Mouse (Mus musculus): ENCODE results near the gene Nfe2l1. TPM values are rescaled to one million over a fixed set of nuclear protein-coding genes. Genes with fewer than 3 reads are reported as not detected.
A peak's percentile ranks its signal among the peaks of the same experiment; 100 is the strongest.

Gene Nfe2l1
- polyA plus RNA-seq, 1 experiment from 2014 or later, result 81.8 TPM

DNA sequence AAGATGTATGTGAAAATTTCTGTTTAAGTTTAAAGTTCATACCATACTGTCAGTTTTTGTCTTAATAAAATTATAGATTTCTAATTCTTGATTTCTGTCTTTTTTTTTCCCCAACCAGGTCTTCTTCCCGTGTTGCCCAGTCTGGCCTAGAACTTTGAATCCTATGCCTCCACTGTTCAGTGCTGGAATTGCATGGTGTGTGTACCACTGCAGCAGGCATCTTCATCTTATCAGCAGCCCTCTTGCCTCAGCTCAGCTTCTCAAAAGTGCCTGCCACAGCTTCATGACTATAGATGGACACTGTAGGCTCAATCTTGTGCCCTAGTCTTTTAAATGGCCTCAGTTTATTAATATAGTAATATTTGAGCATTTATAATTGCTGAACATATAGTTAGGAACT, 21.7 kb downstream of the Nfe2l1 start:
- no peak for ATAC-seq
- Histone ChIP-seq H3K9ac (ENCODE audit: low read depth, low read length) (no peak overlapping the region), H3K27ac (ENCODE audit: low read length) (no peak overlapping the region), H3K4me2 (ENCODE audit: low read length) (no peak overlapping the region), H3K27me3 (ENCODE audit: control insufficient read depth, insufficient read depth, low read depth, low read length) (no peaks in the 10 kb centered on the region), H3K9me3 (replicated peaks; ENCODE audit: control insufficient read depth, low read length, poor library complexity, severe bottlenecking) (no peaks in the 10 kb centered on the region), H3K36me3 (ENCODE audit: control insufficient read depth, insufficient read depth, low read length) (peaks cover 35% of the 10 kb centered on the region), H3K4me3 (ENCODE audit: low read depth, low read length) (no peak overlapping the region), H3K4me1 (ENCODE audit: control insufficient read depth, insufficient read depth, low read length) (no peaks in the 10 kb centered on the region)
- 42% methylated on average over 1 of the region's 1 CpGs for WGBS

DNA sequence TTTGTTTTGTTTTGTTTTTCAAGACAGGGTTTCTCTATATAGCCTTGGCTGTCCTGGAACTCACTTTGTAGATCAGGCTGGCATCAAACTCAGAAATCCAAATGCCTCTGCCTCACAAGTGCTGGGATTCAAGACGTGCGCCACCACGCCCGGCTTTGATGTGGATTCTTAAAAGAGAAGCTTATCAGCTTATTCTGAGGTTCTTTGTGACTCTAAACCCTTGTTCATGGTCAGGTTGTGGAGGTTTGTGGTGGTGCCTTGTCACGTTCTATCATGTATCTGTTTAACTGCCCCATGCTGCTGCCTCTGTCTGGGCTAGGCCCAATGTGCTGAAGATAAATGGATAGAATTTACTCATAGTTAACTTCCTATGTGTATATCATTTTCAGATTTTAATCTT, 24.2 kb downstream of the Nfe2l1 start:
- H3K9ac ChIP-seq (ENCODE audit: low read depth, low read length), result no peak overlapping the region
- H3K27ac ChIP-seq (ENCODE audit: low read length), result no peak overlapping the region
- 93% methylated on average over 5 of the region's 5 CpGs for WGBS
- H3K4me2 ChIP-seq (ENCODE audit: low read length), result no peak overlapping the region
- no peak overlapping the region for H3K4me3 ChIP-seq (ENCODE audit: low read depth, low read length)
- ATAC-seq, result no peak
- no peaks in the 10 kb centered on the region for H3K9me3 ChIP-seq (replicated peaks; ENCODE audit: control insufficient read depth, low read length, poor library complexity, severe bottlenecking)
- H3K4me1 ChIP-seq (ENCODE audit: control insufficient read depth, insufficient read depth, low read length), result no peaks in the 10 kb centered on the region
- peaks cover 33% of the 10 kb centered on the region for H3K36me3 ChIP-seq (ENCODE audit: control insufficient read depth, insufficient read depth, low read length)
- no peaks in the 10 kb centered on the region for H3K27me3 ChIP-seq (ENCODE audit: control insufficient read depth, insufficient read depth, low read depth, low read length)

DNA sequence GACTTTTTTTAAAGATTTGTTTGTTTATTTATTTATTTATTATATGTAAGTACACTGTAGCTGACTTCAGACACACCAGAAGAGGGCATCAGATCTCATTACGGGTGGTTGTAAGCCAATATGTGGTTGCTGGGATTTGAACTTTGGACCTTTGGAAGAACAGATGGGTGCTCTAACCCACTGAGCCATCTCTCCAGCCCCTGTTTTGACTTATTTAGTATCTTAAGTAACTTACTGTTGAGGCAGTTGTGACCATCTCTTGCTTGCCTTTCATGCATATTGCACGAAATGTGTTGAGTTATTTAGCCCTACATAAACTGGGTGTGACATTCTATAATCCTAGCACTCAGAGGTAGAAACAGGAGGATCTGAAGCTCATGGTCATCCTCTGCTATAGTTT, 30.3 kb downstream of the Nfe2l1 start:
- Histone ChIP-seq H3K27me3 (ENCODE audit: control insufficient read depth, insufficient read depth, low read depth, low read length) (no peaks in the 10 kb centered on the region), H3K9ac (ENCODE audit: low read depth, low read length) (no peak overlapping the region), H3K36me3 (ENCODE audit: control insufficient read depth, insufficient read depth, low read length) (peaks cover 18% of the 10 kb centered on the region), H3K4me3 (ENCODE audit: low read depth, low read length) (no peak overlapping the region), H3K27ac (ENCODE audit: low read length) (no peak overlapping the region), H3K9me3 (replicated peaks; ENCODE audit: control insufficient read depth, low read length, poor library complexity, severe bottlenecking) (no peaks in the 10 kb centered on the region), H3K4me2 (ENCODE audit: low read length) (no peak overlapping the region), H3K4me1 (ENCODE audit: control insufficient read depth, insufficient read depth, low read length) (no peaks in the 10 kb centered on the region)
- ATAC-seq, result no peak
- 93% methylated on average over 2 of the region's 2 CpGs for whole genome bisulfite sequencing

DNA sequence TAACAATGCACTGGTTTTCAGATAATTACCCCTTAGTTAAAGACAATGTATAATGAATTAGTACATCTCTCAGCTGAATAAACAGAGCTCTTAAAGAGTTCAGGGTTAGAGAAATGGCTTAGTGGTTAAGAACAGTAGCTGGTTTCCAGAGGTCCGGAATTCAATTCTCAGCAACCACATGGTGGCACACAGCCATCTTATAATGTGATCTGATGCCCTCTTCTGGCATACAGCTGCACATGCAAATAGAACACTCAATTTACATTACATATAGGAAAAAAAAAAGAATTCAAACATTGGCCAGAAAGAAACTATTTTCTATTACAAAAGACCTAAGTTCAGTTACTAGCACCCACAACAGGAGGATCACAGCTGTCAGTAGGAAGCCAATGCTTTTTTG, 33.2 kb downstream of the Nfe2l1 start:
- Histone ChIP-seq H3K27ac (ENCODE audit: low read length) (no peak overlapping the region), H3K27me3 (ENCODE audit: control insufficient read depth, insufficient read depth, low read depth, low read length) (no peaks in the 10 kb centered on the region), H3K4me2 (ENCODE audit: low read length) (no peak overlapping the region), H3K9me3 (replicated peaks; ENCODE audit: control insufficient read depth, low read length, poor library complexity, severe bottlenecking) (no peaks in the 10 kb centered on the region), H3K4me1 (ENCODE audit: control insufficient read depth, insufficient read depth, low read length) (peaks cover 20% of the 10 kb centered on the region), H3K36me3 (ENCODE audit: control insufficient read depth, insufficient read depth, low read length) (peaks cover 13% of the 10 kb centered on the region; the same call in 1 of the 2 replicates), H3K4me3 (ENCODE audit: low read depth, low read length) (no peak overlapping the region), H3K9ac (ENCODE audit: low read depth, low read length) (no peak overlapping the region)
- 67% methylated on average over 1 of the region's 1 CpGs for WGBS
- no peak for ATAC-seq

DNA sequence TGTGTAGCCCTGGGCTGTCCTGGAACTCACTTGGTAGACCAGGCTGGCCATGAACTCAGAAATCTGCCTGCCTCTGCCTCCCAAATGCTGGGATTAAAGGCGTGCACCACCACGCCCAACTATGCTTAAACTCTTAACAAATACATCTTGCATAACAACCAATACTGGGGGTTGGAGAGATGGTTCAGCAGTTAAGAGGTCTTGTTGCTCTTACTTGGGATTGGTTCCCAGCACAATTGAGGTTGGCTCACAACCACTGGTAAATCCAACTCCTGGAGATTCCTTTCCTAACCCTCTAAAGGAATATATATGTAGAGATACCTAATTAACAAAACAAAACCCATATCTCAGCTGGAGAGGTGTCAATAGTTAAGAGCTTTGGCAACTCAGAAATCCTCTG, 33.7 kb downstream of the Nfe2l1 start:
- H3K27ac ChIP-seq (ENCODE audit: low read length), result no peak overlapping the region
- no peaks in the 10 kb centered on the region for H3K9me3 ChIP-seq (replicated peaks; ENCODE audit: control insufficient read depth, low read length, poor library complexity, severe bottlenecking)
- no peak overlapping the region for H3K9ac ChIP-seq (ENCODE audit: low read depth, low read length)
- H3K4me2 ChIP-seq (ENCODE audit: low read length), result no peak overlapping the region
- H3K36me3 ChIP-seq (ENCODE audit: control insufficient read depth, insufficient read depth, low read length), result peaks cover 9% of the 10 kb centered on the region; the same call in 1 of the 2 replicates
- H3K4me1 ChIP-seq (ENCODE audit: control insufficient read depth, insufficient read depth, low read length), result peaks cover 23% of the 10 kb centered on the region
- H3K27me3 ChIP-seq (ENCODE audit: control insufficient read depth, insufficient read depth, low read depth, low read length), result no peaks in the 10 kb centered on the region
- no peak overlapping the region for H3K4me3 ChIP-seq (ENCODE audit: low read depth, low read length)
- no peak for ATAC-seq
- 100% methylated on average over 2 of the region's 2 CpGs for WGBS

DNA sequence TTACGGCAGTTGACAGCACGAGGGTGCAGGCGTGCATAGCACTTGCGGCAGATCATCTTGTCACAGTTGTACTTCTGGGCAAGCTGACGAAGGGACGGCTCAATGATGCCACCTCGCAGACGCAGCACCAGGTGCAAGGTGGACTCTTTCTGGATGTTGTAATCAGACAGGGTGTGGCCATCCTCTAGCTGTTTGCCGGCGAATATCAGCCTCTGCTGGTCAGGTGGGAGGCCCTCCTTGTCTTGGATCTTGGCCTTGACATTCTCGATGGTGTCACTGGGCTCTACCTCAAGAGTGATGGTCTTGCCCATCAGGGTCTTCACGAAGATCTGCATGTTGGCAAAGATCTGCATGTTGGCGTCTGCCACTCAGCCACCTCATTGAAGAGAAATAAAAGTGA, 34.3 kb downstream of the Nfe2l1 start:
- Histone ChIP-seq H3K27me3 (ENCODE audit: control insufficient read depth, insufficient read depth, low read depth, low read length) (no peaks in the 10 kb centered on the region), H3K36me3 (ENCODE audit: control insufficient read depth, insufficient read depth, low read length) (peaks cover 6% of the 10 kb centered on the region; the same call in 1 of the 2 replicates), H3K9me3 (replicated peaks; ENCODE audit: control insufficient read depth, low read length, poor library complexity, severe bottlenecking) (no peaks in the 10 kb centered on the region), H3K4me3 (ENCODE audit: low read depth, low read length) (no peak overlapping the region), H3K4me2 (ENCODE audit: low read length) (no peak overlapping the region), H3K9ac (ENCODE audit: low read depth, low read length) (no peak overlapping the region), H3K4me1 (ENCODE audit: control insufficient read depth, insufficient read depth, low read length) (peaks cover 29% of the 10 kb centered on the region), H3K27ac (ENCODE audit: low read length) (no peak overlapping the region)
- ATAC-seq, result no peak
- 98% methylated on average over 13 of the region's 13 CpGs for WGBS

DNA sequence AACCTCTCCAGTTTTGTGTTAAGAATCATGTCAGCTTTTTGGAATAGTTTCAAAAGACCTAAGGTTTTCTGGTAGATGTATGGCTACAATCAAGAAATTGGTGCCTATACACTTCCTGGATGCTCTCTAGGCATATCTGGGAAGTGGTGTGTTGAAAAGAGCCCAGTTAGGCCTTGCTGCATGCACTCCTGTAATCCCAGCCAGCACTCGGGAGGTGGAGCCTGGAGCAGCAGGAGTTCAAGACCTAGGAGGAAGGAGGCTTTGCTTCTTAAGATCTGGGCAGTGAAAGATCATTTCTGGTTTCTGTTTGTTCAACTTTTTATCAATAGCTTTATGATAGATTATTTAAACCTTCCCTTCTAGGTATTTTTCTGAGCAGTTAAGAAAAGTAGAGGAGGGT, 39.1 kb downstream of the Nfe2l1 start:
- Histone ChIP-seq H3K27ac (ENCODE audit: low read length) (no peak overlapping the region), H3K9me3 (replicated peaks; ENCODE audit: control insufficient read depth, low read length, poor library complexity, severe bottlenecking) (no peaks in the 10 kb centered on the region), H3K4me3 (ENCODE audit: low read depth, low read length) (no peak overlapping the region), H3K27me3 (ENCODE audit: control insufficient read depth, insufficient read depth, low read depth, low read length) (no peaks in the 10 kb centered on the region), H3K4me1 (ENCODE audit: control insufficient read depth, insufficient read depth, low read length) (peaks cover 37% of the 10 kb centered on the region), H3K4me2 (ENCODE audit: low read length) (peak overlapping the region; percentile 94), H3K9ac (ENCODE audit: low read depth, low read length) (no peak overlapping the region), H3K36me3 (ENCODE audit: control insufficient read depth, insufficient read depth, low read length) (peaks cover 4% of the 10 kb centered on the region; the same call in 1 of the 2 replicates)
- ATAC-seq, result no peak
- 4% methylated on average over 1 of the region's 1 CpGs for WGBS

DNA sequence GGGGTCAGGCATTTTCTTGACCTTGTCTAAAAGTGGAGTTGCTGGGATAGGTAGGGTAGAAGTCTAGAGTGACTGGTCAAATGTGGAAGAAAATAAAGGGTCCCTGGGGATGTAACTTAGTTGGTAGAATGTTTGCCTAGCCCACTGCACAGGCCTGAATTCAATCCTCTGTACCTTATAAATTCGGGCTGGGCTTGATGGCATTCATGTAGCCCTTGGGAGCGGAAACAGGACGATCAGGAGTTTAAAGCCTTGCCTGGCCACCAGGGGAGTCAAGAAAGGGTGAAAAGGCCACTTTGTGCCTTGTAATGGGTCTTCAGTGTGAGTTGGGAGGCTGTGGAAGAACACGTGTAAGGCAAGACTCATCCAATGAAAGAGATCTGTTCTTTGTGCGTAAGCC, 39.8 kb downstream of the Nfe2l1 start:
- Histone ChIP-seq H3K4me1 (ENCODE audit: control insufficient read depth, insufficient read depth, low read length) (peaks cover 37% of the 10 kb centered on the region), H3K4me2 (ENCODE audit: low read length) (peak overlapping the region; percentile 94), H3K36me3 (ENCODE audit: control insufficient read depth, insufficient read depth, low read length) (no peaks in the 10 kb centered on the region), H3K9ac (ENCODE audit: low read depth, low read length) (peak overlapping the region; percentile 93), H3K27ac (ENCODE audit: low read length) (no peak overlapping the region), H3K9me3 (replicated peaks; ENCODE audit: control insufficient read depth, low read length, poor library complexity, severe bottlenecking) (no peaks in the 10 kb centered on the region), H3K4me3 (ENCODE audit: low read depth, low read length) (peak overlapping the region; percentile 98), H3K27me3 (ENCODE audit: control insufficient read depth, insufficient read depth, low read depth, low read length) (no peaks in the 10 kb centered on the region)
- no peak for ATAC-seq
- 4% methylated on average over 5 of the region's 5 CpGs for WGBS

DNA sequence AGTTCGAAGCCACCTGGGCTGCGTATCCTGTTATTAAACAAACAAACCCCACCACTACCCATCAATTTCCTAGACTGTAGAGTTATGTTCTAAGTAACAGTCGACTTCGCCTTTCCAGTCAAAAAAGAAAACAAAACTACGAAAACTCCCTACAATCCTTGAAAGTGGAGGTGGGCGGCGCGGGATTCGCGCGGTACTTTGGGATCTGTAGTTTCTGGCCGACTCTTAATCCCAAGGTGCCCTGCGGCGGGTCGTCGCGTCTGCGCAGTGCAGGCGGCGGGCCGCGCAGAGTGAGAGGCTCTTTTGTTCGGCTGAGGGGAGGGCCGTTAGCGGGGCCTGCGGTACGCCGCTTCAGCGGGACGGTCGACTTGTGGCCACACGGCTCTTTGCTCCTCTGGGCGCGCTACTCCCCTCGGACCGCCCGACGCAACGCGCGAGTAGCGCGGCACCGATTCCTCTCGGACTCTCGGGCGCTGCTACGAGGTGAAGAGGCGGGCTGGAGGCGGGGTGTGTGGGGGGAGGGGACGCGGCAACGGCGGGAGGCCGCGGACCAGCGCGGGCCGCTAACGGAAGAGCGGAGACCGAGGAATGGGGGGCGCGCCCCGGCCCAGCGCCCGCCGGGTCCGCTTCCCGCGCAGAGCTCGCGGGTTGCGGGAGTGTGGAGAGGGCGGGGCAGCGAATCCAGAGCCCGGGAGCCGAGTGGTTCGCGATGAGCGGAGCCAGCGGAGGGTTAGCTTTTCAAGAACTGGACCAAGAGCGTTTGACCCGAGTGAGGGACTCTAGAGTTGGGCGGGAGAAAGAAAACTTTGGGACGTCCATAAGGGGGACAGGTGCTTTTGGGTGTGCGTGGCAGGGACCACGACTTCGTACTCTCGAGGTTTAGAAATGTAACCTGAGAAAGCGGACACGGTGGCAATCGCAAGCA, 40.6 kb downstream of the Nfe2l1 start, which contains the start of gene Cbx1:
Cbx1 (plus strand) TSS at position 257 of the 925 bp plus-strand sequence.
- Histone ChIP-seq H3K4me3 (ENCODE audit: low read depth, low read length) (peak within 1 kb of the TSS; percentile 98), H3K9ac (ENCODE audit: low read depth, low read length) (peak within 1 kb of the TSS; percentile 93), H3K9me3 (replicated peaks; ENCODE audit: control insufficient read depth, low read length, poor library complexity, severe bottlenecking) (no peaks in the 10 kb centered on the region), H3K4me1 (ENCODE audit: control insufficient read depth, insufficient read depth, low read length) (peaks cover 37% of the 10 kb centered on the region), H3K27ac (ENCODE audit: low read length) (peak within 1 kb of the TSS; percentile 95), H3K36me3 (ENCODE audit: control insufficient read depth, insufficient read depth, low read length) (no peaks in the 10 kb centered on the region), H3K4me2 (ENCODE audit: low read length) (peak within 1 kb of the TSS; percentile 94), H3K27me3 (ENCODE audit: control insufficient read depth, insufficient read depth, low read depth, low read length) (no peaks in the 10 kb centered on the region)
- peak; percentile 98 for ATAC-seq
- 1% methylated on average over 85 of the region's 93 CpGs for WGBS
